Mouse (Mus musculus) right cerebral cortex, adult 2 months (tissue): ENCODE results near the gene Gdf3.

Experiments used
- DNase-seq, 2 experiments: peaks; one replicate each; pipeline ENCODE4 v3.0.0; 2021 to 2022; ENCODE audit warnings: low spot score in 2 of 2

Gene Gdf3

DNA sequence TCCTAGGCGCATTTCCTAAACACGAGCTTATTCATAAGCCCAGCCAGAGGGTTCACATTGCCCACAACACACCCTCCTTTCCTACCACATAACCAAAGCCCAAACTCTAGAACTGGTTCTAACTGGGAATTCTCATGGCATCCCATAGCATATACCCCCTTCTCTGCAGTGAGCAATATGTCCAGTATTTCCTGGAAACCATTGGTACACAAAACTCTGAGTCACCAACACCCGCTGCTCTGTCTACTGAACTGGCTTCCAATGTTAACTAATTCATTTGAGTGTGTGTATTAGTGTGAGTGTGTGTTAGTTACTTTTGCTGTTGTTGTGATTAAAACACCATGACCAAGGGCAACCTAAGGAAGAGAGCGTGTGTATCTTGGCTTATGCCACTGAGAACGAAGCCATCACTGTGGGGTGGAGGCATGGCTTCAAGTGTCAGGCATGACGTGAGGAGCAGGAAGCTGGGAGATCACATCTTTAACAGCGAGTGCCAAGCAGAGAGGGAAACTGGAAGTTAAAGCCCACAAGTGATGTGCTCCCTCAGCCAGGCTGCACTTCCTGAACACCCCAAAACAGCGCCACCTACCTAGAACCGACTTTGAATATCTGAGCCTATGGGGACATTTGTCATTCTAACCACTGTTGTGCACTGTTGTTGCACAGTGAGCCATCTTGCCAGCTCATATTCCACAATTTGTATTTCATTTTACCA, 44.7 kb downstream of the Gdf3 start:
- DNase-seq = no peak

DNA sequence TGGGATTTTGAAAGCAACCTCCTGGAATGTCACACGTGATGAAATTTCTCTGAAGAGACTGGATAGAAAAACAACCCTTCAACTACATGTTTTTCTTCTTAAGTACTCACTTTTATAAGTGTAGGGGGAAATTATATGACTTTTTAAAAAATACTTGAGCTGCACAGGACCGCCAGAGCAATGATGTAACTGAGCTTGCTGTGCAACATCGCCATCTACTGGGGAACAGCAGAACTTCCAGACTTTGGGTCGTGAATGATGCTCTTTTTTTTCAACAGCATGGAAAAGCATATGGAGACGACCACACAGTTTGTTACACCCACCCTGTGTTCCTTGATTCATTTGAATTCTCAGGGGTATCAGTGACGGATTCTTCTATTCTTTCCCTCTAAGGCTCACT, 47.4 kb downstream of the Gdf3 start:
- peak; percentile 83 for DNase-seq

DNA sequence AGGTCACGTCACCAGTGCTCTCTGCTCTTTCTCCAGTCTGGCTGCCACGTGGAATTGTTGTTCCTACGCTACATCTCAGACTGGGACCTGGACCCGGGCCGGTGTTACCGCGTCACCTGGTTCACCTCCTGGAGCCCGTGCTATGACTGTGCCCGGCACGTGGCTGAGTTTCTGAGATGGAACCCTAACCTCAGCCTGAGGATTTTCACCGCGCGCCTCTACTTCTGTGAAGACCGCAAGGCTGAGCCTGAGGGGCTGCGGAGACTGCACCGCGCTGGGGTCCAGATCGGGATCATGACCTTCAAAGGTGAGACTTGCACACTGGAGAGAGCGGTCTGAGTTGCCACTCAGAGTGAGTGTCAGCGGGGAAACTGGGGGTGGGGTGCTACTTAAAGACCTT, 48.9 kb downstream of the Gdf3 start:
- no peak for DNase-seq

DNA sequence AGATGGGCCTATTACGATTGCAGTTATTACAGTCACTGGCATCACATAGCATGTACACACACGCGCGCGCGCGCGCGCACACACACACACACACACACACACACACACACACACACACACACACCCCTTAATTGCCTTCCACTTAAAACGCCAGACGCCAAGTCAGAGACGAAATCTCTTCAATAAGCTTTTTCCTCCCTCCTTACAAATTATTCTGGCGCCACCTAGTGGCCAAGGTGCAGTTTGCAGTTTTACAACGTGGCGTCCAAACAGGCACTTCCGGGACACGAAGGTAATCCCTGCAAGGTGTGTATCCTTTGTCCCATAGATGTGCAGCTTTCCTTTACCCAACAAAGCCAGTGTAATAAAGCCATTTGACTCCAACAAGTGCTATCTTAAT, 49.5 kb downstream of the Gdf3 start:
- DNase-seq = peak; percentile 74 to 81

DNA sequence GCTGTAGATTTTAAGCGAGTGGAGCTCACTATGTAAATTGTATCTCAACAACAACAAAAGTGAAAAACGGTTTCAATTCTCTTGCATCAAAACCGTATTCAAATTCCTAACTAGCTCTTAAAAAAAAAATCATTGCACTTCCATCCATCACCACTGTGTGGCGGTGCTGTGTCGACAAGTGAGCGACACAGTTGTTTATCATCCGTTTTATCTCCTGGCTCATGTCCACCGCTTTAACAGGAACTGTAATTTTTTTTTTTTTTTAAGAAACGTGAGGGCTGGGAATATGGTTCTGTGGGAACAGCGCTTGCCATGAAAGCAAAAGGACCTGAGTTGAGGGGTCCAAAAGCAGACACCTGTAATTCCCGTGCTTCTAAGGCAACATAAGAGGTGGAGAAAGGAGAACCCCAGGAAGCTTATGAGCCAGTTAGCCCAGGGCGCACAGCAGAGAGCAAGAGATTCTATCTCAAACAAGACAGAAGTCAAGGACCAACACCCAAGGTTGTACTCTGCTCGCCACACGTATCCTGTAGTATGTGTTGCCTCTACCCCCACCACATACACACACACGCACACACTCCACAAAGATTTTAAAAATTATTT, 52.8 kb downstream of the Gdf3 start:
- peak; percentile 90 to 91 for DNase-seq
